Mouse (Mus musculus) cortical plate, adult 2 months (tissue): ENCODE measurements around the gene Acsl1.

Source experiments
- CTCF ChIP-seq: fragments of 200-500 bp; IDR thresholded peaks from 2 replicates; pipeline ENCODE4 v1.5.1; 2011; ENCODE audit warnings: mild to moderate bottlenecking, control low read depth, low read length; ENCODE audit not compliant: insufficient read depth; ENCODE audit errors: extremely low read depth
- POLR2A ChIP-seq: fragments of 200-500 bp; IDR thresholded peaks from 2 replicates; pipeline ENCODE4 v1.6.1; 2011; ENCODE audit warnings: mild to moderate bottlenecking, low read length, control low read depth; ENCODE audit not compliant: insufficient read depth; ENCODE audit errors: extremely low read depth

DNA sequence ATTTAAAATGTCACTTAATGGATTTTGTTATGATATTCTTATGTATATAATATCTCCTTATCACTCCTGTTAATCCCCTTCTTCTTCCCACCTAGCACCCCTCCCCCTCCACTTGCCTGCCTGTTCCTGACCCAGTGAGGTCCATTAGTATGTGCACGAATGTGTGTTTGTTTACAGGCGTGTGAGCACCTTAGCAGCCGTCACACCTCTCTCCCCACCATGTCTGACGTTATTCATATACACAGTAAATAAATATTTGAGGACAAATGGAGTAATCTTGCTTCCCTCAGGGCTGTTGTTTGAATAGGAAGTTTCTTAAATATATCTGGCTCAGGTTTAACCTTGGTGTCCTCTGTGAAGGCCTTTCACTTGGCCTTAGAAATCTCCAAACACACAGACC is 12.4 kb downstream of the Acsl1 start:
- TF ChIP-seq POLR2A (no peak), CTCF (no peak)
